8 mouse cellular contexts compared by ENCODE assay signal in genomic region chr13:76017465-76017864, GRCm38 (mm10). TPM values are rescaled to one million over a fixed set of nuclear protein-coding genes. Genes with fewer than 3 reads are reported as not detected.
DNase-seq lines count a peak whose midpoint lies in the region; ATAC-seq lines count a peak whose summit lies in the region.
"Had no signal": no experiment of that assay in that cellular context is flagged by ENCODE, and none has a peak within 500 bp of the region (broad histone marks: within the 10 kb centered on the region; RNA-seq: fewer than 3 reads in every experiment).

No protein-coding gene starts in this region.

- ATAC-seq in hindbrain, embryonic 14.5 days (ENCODE audit: low FRiP score): no peak
- no peak for ATAC-seq in midbrain, embryonic 13.5 days

- H3K27ac ChIP-seq in embryonic facial prominence, embryonic 10.5 days (replicated peaks): peak overlapping the region; percentile 94
- peak overlapping the region; percentile 96 for H3K27ac ChIP-seq in hindbrain, embryonic 14.5 days
- peak overlapping the region; percentile 95 for H3K27ac ChIP-seq in midbrain, embryonic 13.5 days

- DNase-seq in thymus, postnatal 0 days (ENCODE audit: low spot score): peak; percentile 2
- DNase-seq in thymus, postnatal 14 days: no peak
- DNase-seq in embryonic facial prominence, embryonic 10.5 days (ENCODE audit: low spot score): no peak
- DNase-seq in hindbrain, embryonic 14.5 days (ENCODE audit: low spot score): no peak
- no peak for DNase-seq in left cerebral cortex, adult 8-10 months (ENCODE audit: low spot score in 2 of 2)
- DNase-seq in kidney, adult 11 months: no peak

- peak overlapping the region; percentile 73 for H3K4me2 ChIP-seq in hindbrain, embryonic 14.5 days (replicated peaks)
- H3K4me2 ChIP-seq in midbrain, embryonic 13.5 days (replicated peaks): peak overlapping the region; percentile 61

- peaks cover 10% of the 10 kb centered on the region for H3K4me1 ChIP-seq in embryonic facial prominence, embryonic 10.5 days
- H3K4me1 ChIP-seq in hindbrain, embryonic 14.5 days (replicated peaks; ENCODE audit: control insufficient read depth, insufficient read depth, low read length): peaks cover 12% of the 10 kb centered on the region
- peaks cover 15% of the 10 kb centered on the region for H3K4me1 ChIP-seq in midbrain, embryonic 13.5 days (replicated peaks)

- H3K9me3 ChIP-seq in embryonic facial prominence, embryonic 10.5 days: no peaks in the 10 kb centered on the region
- H3K9me3 ChIP-seq in hindbrain, embryonic 14.5 days (ENCODE audit: control insufficient read depth, low read length): no peaks in the 10 kb centered on the region
- no peaks in the 10 kb centered on the region for H3K9me3 ChIP-seq in midbrain, embryonic 13.5 days

- peak overlapping the region; percentile 91 for H3K9ac ChIP-seq in hindbrain, embryonic 14.5 days
- H3K9ac ChIP-seq in midbrain, embryonic 13.5 days (replicated peaks): peak overlapping the region; percentile 96

- H3K27me3 ChIP-seq in embryonic facial prominence, embryonic 10.5 days (replicated peaks; ENCODE audit: low read depth, poor library complexity, severe bottlenecking): no peaks in the 10 kb centered on the region
- no peaks in the 10 kb centered on the region for H3K27me3 ChIP-seq in hindbrain, embryonic 14.5 days (ENCODE audit: control insufficient read depth, insufficient read depth, low read length)
- no peaks in the 10 kb centered on the region for H3K27me3 ChIP-seq in midbrain, embryonic 13.5 days

- H3K36me3 ChIP-seq in embryonic facial prominence, embryonic 10.5 days (replicated peaks): no peaks in the 10 kb centered on the region; the same call in 1 of the 2 replicates
- no peaks in the 10 kb centered on the region for H3K36me3 ChIP-seq in hindbrain, embryonic 14.5 days (replicated peaks; ENCODE audit: control insufficient read depth, insufficient read depth)
- no peaks in the 10 kb centered on the region for H3K36me3 ChIP-seq in midbrain, embryonic 13.5 days

- H3K4me3 ChIP-seq in embryonic facial prominence, embryonic 10.5 days: peak overlapping the region; percentile 70
- H3K4me3 ChIP-seq in hindbrain, embryonic 14.5 days (replicated peaks; ENCODE audit: low read length): peak overlapping the region; percentile 75
- peak overlapping the region; percentile 75 for H3K4me3 ChIP-seq in midbrain, embryonic 13.5 days (replicated peaks)

- 84% methylated on average over 4 of the region's 4 CpGs for WGBS in embryonic facial prominence, embryonic 10.5 days
- WGBS in hindbrain, embryonic 14.5 days: 69% methylated on average over 4 of the region's 4 CpGs
- 72% methylated on average over 4 of the region's 4 CpGs for WGBS in midbrain, embryonic 13.5 days

RNA-seq across cellular contexts. Expression of gene Rfesd, which starts 1.1 kb away (rescaled TPM):
- polyA plus RNA-seq in thymus, postnatal 0 days (2015; fragmentation: Nextera tagmentation; extraction: Ambion mirVana): 28.1 and 30.0 TPM in 2 replicates
- polyA plus RNA-seq in embryonic facial prominence, embryonic 10.5 days (2016; fragmentation: Nextera tagmentation; extraction: Ambion mirVana): 24.1 and 26.2 TPM in 2 replicates
- polyA plus RNA-seq in hindbrain, embryonic 14.5 days (2014; fragmentation: Nextera tagmentation; extraction: Ambion mirVana): 18.7 and 21.2 TPM in 2 replicates
- 18.6 and 20.3 TPM in 2 replicates for polyA plus RNA-seq in midbrain, embryonic 13.5 days (2015; fragmentation: Nextera tagmentation; extraction: Ambion mirVana)
- total RNA-seq in left cerebral cortex, adult 8-10 months (2022): 10 to 100 TPM; 18.1 to 20.2 (median 19.4) TPM

RNA-seq across cellular contexts. Expression of gene Gpr150, which starts 39.3 kb away (rescaled TPM):
- polyA plus RNA-seq in thymus, postnatal 0 days (2015; fragmentation: Nextera tagmentation; extraction: Ambion mirVana): 0.26 and 0.36 TPM in 2 replicates
- 0.40 and 0.49 TPM in 2 replicates for polyA plus RNA-seq in embryonic facial prominence, embryonic 10.5 days (2016; fragmentation: Nextera tagmentation; extraction: Ambion mirVana)
- 2.9 and 3.0 TPM in 2 replicates for polyA plus RNA-seq in hindbrain, embryonic 14.5 days (2014; fragmentation: Nextera tagmentation; extraction: Ambion mirVana)
- polyA plus RNA-seq in midbrain, embryonic 13.5 days (2015; fragmentation: Nextera tagmentation; extraction: Ambion mirVana): 1.1 and 1.3 TPM in 2 replicates
- total RNA-seq in left cerebral cortex, adult 8-10 months (2022): 1 to 10 TPM; 4.8 to 6.0 (median 5.3) TPM
- total RNA-seq: heart, postnatal 14 days had no signal

RNA-seq across cellular contexts. Expression of gene Spata9, which starts 50.5 kb away (rescaled TPM):
- polyA plus RNA-seq in thymus, postnatal 0 days (2015; fragmentation: Nextera tagmentation; extraction: Ambion mirVana): 0.36 and 0.52 TPM in 2 replicates
- polyA plus RNA-seq in embryonic facial prominence, embryonic 10.5 days (2016; fragmentation: Nextera tagmentation; extraction: Ambion mirVana): 0.56 and 0.62 TPM in 2 replicates
- 2.3 and 3.4 TPM in 2 replicates for polyA plus RNA-seq in hindbrain, embryonic 14.5 days (2014; fragmentation: Nextera tagmentation; extraction: Ambion mirVana)
- 1.9 and 2.8 TPM in 2 replicates for polyA plus RNA-seq in midbrain, embryonic 13.5 days (2015; fragmentation: Nextera tagmentation; extraction: Ambion mirVana)
- under 1 TPM in 3 of 4 experiments, not detected in 1; 0.35 to 0.80 (median 0.53) TPM for total RNA-seq in left cerebral cortex, adult 8-10 months (2022)
- total RNA-seq: heart, postnatal 14 days had no signal
